Mouse (Mus musculus): ENCODE results near the gene Scgb2b3. TPM values are rescaled to one million over a fixed set of nuclear protein-coding genes. Genes with fewer than 3 reads are reported as not detected.

The Scgb2b3 gene
- total RNA-seq (2017), result not detected in 2 replicates

DNA sequence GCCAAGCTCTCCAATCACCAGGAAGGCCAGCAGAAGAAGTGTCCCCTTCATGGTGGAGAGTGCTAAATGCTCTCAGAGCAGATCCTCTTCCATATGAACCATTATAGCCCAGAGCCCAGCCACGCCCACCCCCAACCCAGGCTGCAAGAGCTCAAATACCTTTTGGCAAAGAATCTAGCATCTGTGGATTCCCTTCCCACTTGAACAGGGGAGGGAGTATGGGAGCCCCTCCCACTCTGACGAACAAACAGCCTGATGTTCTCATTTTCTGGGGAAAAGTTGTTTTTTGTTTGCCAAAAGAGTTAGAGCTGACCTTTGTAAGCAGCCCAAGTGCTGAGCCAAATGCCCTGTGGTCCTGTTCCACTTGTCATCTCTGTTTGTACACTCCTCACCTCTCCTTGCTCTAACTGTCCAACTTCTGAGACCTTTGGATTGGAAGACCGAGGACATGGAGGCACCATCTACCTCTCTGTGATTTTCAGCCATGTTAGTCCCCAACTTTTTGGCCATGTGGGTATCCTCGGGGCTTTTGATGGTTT, at the start of gene Scgb2b3:
TSS of gene Scgb2b3 (minus strand) at position 51 of the 539 bp plus-strand sequence.
- no peak for ATAC-seq (replicated peaks in 1 of 2; ENCODE audit: insufficient read depth in 1 of 2, low FRiP score in 2 of 2, low TSS enrichment in 1 of 2, low read depth in 1 of 2, poor library complexity in 2 of 2, severe bottlenecking in 2 of 2)

DNA sequence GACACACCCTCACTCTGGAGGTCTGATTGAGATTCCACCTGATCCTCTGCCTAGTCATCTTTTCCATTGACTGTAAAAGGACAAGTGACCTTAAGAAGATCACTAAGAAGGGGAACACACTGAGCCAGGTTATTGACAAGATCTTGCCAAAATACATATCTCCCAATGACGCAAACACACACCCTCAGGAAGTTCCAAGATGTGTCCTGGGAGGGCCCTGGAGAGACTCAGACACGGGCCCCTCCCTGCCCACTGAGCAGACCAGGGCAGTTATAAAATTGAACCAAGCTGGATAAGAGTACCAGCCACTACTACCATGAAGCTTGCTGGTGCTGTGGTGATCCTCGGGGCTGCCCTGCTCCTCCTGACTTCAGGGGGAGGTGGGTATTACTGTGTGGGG, 13.4 kb upstream of the Scgb2b3 start, which contains the start of gene Scgb1b3:
TSS of gene Scgb1b3 (plus strand) at position 301 of the 400 bp plus-strand sequence.
- no peak for ATAC-seq (replicated peaks in 1 of 2; ENCODE audit: insufficient read depth in 1 of 2, low FRiP score in 2 of 2, low TSS enrichment in 1 of 2, low read depth in 1 of 2, poor library complexity in 2 of 2, severe bottlenecking in 2 of 2)

Other genes with a start within 250 kb of the Scgb2b3 start
- gene Hpn, start 246.8 kb downstream of the Scgb2b3 start, total RNA-seq (2017), result 4.3 and 13.0 TPM in 2 replicates
- 4.8 and 6.6 TPM in 2 replicates for gene Scn1b, start 235.1 kb downstream of the Scgb2b3 start, total RNA-seq (2017)
- gene Gramd1a, start 206.2 kb downstream of the Scgb2b3 start, total RNA-seq (2017), result 89.4 and 90.0 TPM in 2 replicates
- not detected in 2 replicates for gene Scgb2b2, start 71.6 kb downstream of the Scgb2b3 start, total RNA-seq (2017)
- gene Scgb1b2, start 70.3 kb downstream of the Scgb2b3 start, total RNA-seq (2017), result not detected in 2 replicates
- not detected in 2 replicates for gene Scgb1b3, start 13.5 kb upstream of the Scgb2b3 start, total RNA-seq (2017)

Measured in hematopoietic stem cell, adult 5-6 weeks (primary cell).